Mouse (Mus musculus) forebrain, embryonic 11.5 days (tissue): ENCODE results near the gene Actr2. TPM values are rescaled to one million over a fixed set of nuclear protein-coding genes. Genes with fewer than 3 reads are reported as not detected.

Source experiments
- ATAC-seq: fragments of 200-750 bp; cut with Nextera tagmentation; replicated peaks from 2 replicates; pipeline ENCODE4 v1.8.0; 2017; ENCODE audit warnings: moderate TSS enrichment; ENCODE audit not compliant: low FRiP score
- DNase-seq: peaks from one replicate; pipeline ENCODE4 v3.0.0-alpha.2; 2017; ENCODE audit warnings: low spot score
- H3K27ac ChIP-seq: fragments of 300-500 bp; sonication (generic); 2 replicates; pipeline ENCODE4 v1.5.1; 2014; ENCODE audit warnings: low read depth, low read length
- H3K27me3 ChIP-seq: fragments of 300-500 bp; sonication (generic); 2 replicates; pipeline ENCODE4 v1.6.1; 2014; ENCODE audit warnings: mild to moderate bottlenecking, low read length, mixed read lengths; ENCODE audit not compliant: control insufficient read depth, insufficient read depth
- H3K36me3 ChIP-seq: fragments of 300-500 bp; sonication (generic); 2 replicates; pipeline ENCODE4 v1.6.1; 2014; ENCODE audit warnings: mild to moderate bottlenecking, low read length, moderate library complexity, mixed read lengths; ENCODE audit not compliant: control insufficient read depth, insufficient read depth
- H3K4me1 ChIP-seq: fragments of 300-500 bp; sonication (generic); replicated peaks from 2 replicates; pipeline ENCODE4 v1.6.1; 2014; ENCODE audit warnings: low read length, mixed read lengths; ENCODE audit not compliant: control insufficient read depth, insufficient read depth
- H3K4me2 ChIP-seq: fragments of 300-500 bp; sonication (generic); 2 replicates; pipeline ENCODE4 v1.6.1; 2014; ENCODE audit warnings: low read depth, mild to moderate bottlenecking, low read length, moderate library complexity, mixed read lengths; ENCODE audit not compliant: severe bottlenecking
- H3K4me3 ChIP-seq: fragments of 300-500 bp; sonication (generic); 2 replicates; pipeline ENCODE4 v1.5.1; 2014; ENCODE audit warnings: low read depth, low read length
- H3K9ac ChIP-seq: fragments of 300-500 bp; sonication (generic); 2 replicates; pipeline ENCODE4 v1.6.1; 2014; ENCODE audit warnings: low read length
- H3K9me3 ChIP-seq: fragments of 300-500 bp; sonication (generic); 2 replicates; pipeline ENCODE4 v1.6.1; 2016; ENCODE audit warnings: low read length, mixed read lengths; ENCODE audit not compliant: control insufficient read depth
- WGBS: fragments of 180-500 bp; shearing (Covaris S2); extraction: QIAGEN DNeasy Blood & Tissue Kit; methylation state at CpG from one replicate; pipeline ENCODE4 v1.1.7; 2014; 5-methylcytosine and 5-hydroxymethylcytosine counted together
- polyA plus RNA-seq: library from polyadenylated mRNA; unstranded; fragments of >200 nt; fragmentation: Nextera tagmentation; extraction: Ambion mirVana; gene quantifications from 2 replicates; pipeline ENCODE4 v1.2.1, GENCODE M21; 2014

Gene Actr2
- polyA plus RNA-seq, 1 experiment from 2014 or later: 72.6 TPM

GRCm38 (mm10) chr11:20132955-20133562 lies 20.3 kb upstream of the Actr2 start:
- H3K4me3 ChIP-seq: no peak overlapping the region
- no peak overlapping the region for H3K9ac ChIP-seq
- peak; percentile 70 for DNase-seq
- no peak for ATAC-seq
- H3K36me3 ChIP-seq: no peaks in the 10 kb centered on the region
- no peaks in the 10 kb centered on the region for H3K9me3 ChIP-seq
- no peak overlapping the region for H3K27ac ChIP-seq
- H3K4me2 ChIP-seq: no peak overlapping the region
- no peaks in the 10 kb centered on the region for H3K27me3 ChIP-seq
- WGBS: 39% methylated on average over 11 of the region's 12 CpGs
- H3K4me1 ChIP-seq: no peaks in the 10 kb centered on the region

GRCm38 (mm10) chr11:20126673-20127516 lies 14.2 kb upstream of the Actr2 start:
- 81% methylated on average over 10 of the region's 10 CpGs for WGBS
- H3K9ac ChIP-seq: no peak overlapping the region
- no peaks in the 10 kb centered on the region for H3K27me3 ChIP-seq
- no peaks in the 10 kb centered on the region for H3K9me3 ChIP-seq
- ATAC-seq (no peak), DNase-seq (no peak)
- H3K4me3 ChIP-seq: no peak overlapping the region
- no peak overlapping the region for H3K4me2 ChIP-seq
- no peaks in the 10 kb centered on the region for H3K36me3 ChIP-seq
- H3K4me1 ChIP-seq: no peaks in the 10 kb centered on the region
- no peak overlapping the region for H3K27ac ChIP-seq

GRCm38 (mm10) chr11:20125423-20125822 lies 12.7 kb upstream of the Actr2 start:
- WGBS: 79% methylated on average over 1 of the region's 1 CpGs
- DNase-seq (no peak), ATAC-seq (no peak)
- Histone ChIP-seq H3K9ac (no peak overlapping the region), H3K4me3 (no peak overlapping the region), H3K4me2 (no peak overlapping the region), H3K9me3 (no peaks in the 10 kb centered on the region), H3K27me3 (no peaks in the 10 kb centered on the region), H3K4me1 (no peaks in the 10 kb centered on the region), H3K36me3 (no peaks in the 10 kb centered on the region), H3K27ac (no peak overlapping the region)

GRCm38 (mm10) chr11:20116701-20117100 lies 4.0 kb upstream of the Actr2 start:
- no peak overlapping the region for H3K4me2 ChIP-seq
- H3K27ac ChIP-seq: no peak overlapping the region
- H3K27me3 ChIP-seq: no peaks in the 10 kb centered on the region
- 93% methylated on average over 4 of the region's 4 CpGs for WGBS
- H3K36me3 ChIP-seq: no peaks in the 10 kb centered on the region
- ATAC-seq: no peak
- no peaks in the 10 kb centered on the region; the same call in 1 of the 2 replicates for H3K4me1 ChIP-seq
- no peak overlapping the region for H3K4me3 ChIP-seq
- no peak overlapping the region for H3K9ac ChIP-seq
- no peaks in the 10 kb centered on the region for H3K9me3 ChIP-seq
- no peak for DNase-seq

- Histone ChIP-seq H3K9me3 (no peaks in the 10 kb centered on the region), H3K9ac (no peak overlapping the region), H3K4me1 (no peaks in the 10 kb centered on the region; the same call in 1 of the 2 replicates), H3K27ac (no peak overlapping the region), H3K4me2 (no peak overlapping the region), H3K27me3 (no peaks in the 10 kb centered on the region), H3K36me3 (no peaks in the 10 kb centered on the region), H3K4me3 (no peak overlapping the region)
- WGBS: 70% methylated on average over 5 of the region's 5 CpGs
- ATAC-seq (no peak), DNase-seq (no peak)
These were observed 3.4 kb upstream of the Actr2 start for GRCm38 (mm10) chr11:20116030-20116551.

GRCm38 (mm10) chr11:20112006-20112740 lies 540 bp downstream of the Actr2 start:
- H3K36me3 ChIP-seq: no peaks in the 10 kb centered on the region; the same call in 1 of the 2 replicates
- H3K4me3 ChIP-seq: peak overlapping the region; percentile 87
- H3K27ac ChIP-seq: peak overlapping the region; percentile 87
- H3K4me2 ChIP-seq: peak overlapping the region; percentile 64
- DNase-seq (peak; percentile 84), ATAC-seq (peak; percentile 69)
- H3K4me1 ChIP-seq: no peaks in the 10 kb centered on the region; the same call in 1 of the 2 replicates
- WGBS: 1% methylated on average over 43 of the region's 50 CpGs
- no peaks in the 10 kb centered on the region for H3K9me3 ChIP-seq
- H3K9ac ChIP-seq: peak overlapping the region; percentile 89
- H3K27me3 ChIP-seq: no peaks in the 10 kb centered on the region

- ATAC-seq: no peak
- no peak overlapping the region for H3K27ac ChIP-seq
- no peak overlapping the region for H3K9ac ChIP-seq
- no peak overlapping the region for H3K4me3 ChIP-seq
- H3K9me3 ChIP-seq: no peaks in the 10 kb centered on the region
- no peaks in the 10 kb centered on the region; the same call in 1 of the 2 replicates for H3K4me1 ChIP-seq
- H3K27me3 ChIP-seq: no peaks in the 10 kb centered on the region
- H3K4me2 ChIP-seq: no peak overlapping the region
- DNase-seq: no peak
- no peaks in the 10 kb centered on the region; the same call in 1 of the 2 replicates for H3K36me3 ChIP-seq
- WGBS: 92% methylated on average over 7 of the region's 7 CpGs
These were observed 4.6 kb downstream of the Actr2 start for GRCm38 (mm10) chr11:20108151-20108550.

- no peaks in the 10 kb centered on the region for H3K9me3 ChIP-seq
- H3K36me3 ChIP-seq: no peaks in the 10 kb centered on the region; the same call in 1 of the 2 replicates
- H3K9ac ChIP-seq: no peak overlapping the region
- no peak overlapping the region for H3K4me2 ChIP-seq
- no peaks in the 10 kb centered on the region for H3K27me3 ChIP-seq
- no peak overlapping the region for H3K4me3 ChIP-seq
- DNase-seq (no peak), ATAC-seq (no peak)
- WGBS: 95% methylated on average over 4 of the region's 4 CpGs
- H3K27ac ChIP-seq: no peak overlapping the region
- H3K4me1 ChIP-seq: no peaks in the 10 kb centered on the region; the same call in 1 of the 2 replicates
These were observed 5.0 kb downstream of the Actr2 start for GRCm38 (mm10) chr11:20107683-20108082.
